Mouse (Mus musculus) kidney, adult 2 months (tissue): Measurements from ENCODE around the gene Gm33543.

Source experiments
- CTCF ChIP-seq: fragments of 200-500 bp; conservative IDR thresholded peaks from 2 replicates; pipeline ENCODE4 v1.5.1; 2011; ENCODE audit warnings: low read depth, mild to moderate bottlenecking, control low read depth, low read length, moderate library complexity, mixed read lengths; ENCODE audit not compliant: insufficient read depth, insufficient read length
- POLR2A ChIP-seq: fragments of 200-500 bp; IDR thresholded peaks from one replicate; pipeline ENCODE4 v1.6.1; 2011; ENCODE audit warnings: low read depth, low read length, control low read depth

DNA sequence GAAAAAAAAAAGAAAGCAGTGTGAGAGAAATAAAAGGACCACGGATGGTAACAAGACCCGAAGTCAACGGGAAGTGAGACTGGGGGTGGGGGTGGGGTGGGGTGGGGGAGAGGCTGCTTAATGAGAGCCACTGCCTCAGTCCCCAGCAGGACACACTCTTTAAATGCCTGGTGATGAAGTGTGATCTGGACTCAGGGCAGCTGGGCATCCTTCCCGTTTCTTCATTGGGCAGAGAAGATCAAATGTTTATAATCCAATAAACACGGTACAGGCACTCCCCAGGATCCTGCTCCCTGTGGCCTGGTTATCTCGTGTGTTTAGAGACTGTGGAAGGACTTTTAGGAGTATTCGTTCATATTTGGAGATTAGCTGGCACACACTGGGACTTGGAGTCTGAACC, 57.9 kb downstream of the Gm33543 start:
- TF ChIP-seq POLR2A (no peak), CTCF (no peak)
